Mouse (Mus musculus) midbrain, embryonic 10.5 days (tissue): ENCODE results near the gene Ier5. TPM values are rescaled to one million over a fixed set of nuclear protein-coding genes. Genes with fewer than 3 reads are reported as not detected.

Source experiments
- DNase-seq: peaks from one replicate; pipeline ENCODE4 v3.0.0-alpha.2; 2017; ENCODE audit warnings: low spot score
- H3K27ac ChIP-seq: fragments of 300-500 bp; sonication (generic); replicated peaks from 2 replicates; pipeline ENCODE4 v1.5.1; 2016; ENCODE audit warnings: mild to moderate bottlenecking
- H3K27me3 ChIP-seq: fragments of 300-500 bp; sonication (generic); 2 replicates; pipeline ENCODE4 v1.6.1; 2016; ENCODE audit warnings: low read depth, mild to moderate bottlenecking; ENCODE audit not compliant: poor library complexity, severe bottlenecking
- H3K36me3 ChIP-seq: fragments of 300-500 bp; sonication (generic); 2 replicates; pipeline ENCODE4 v1.6.1; 2016; ENCODE audit warnings: mild to moderate bottlenecking, moderate library complexity
- H3K4me1 ChIP-seq: fragments of 300-500 bp; sonication (generic); 2 replicates; pipeline ENCODE4 v1.6.1; 2016
- H3K4me3 ChIP-seq: fragments of 300-500 bp; sonication (generic); 2 replicates; pipeline ENCODE4 v1.5.1; 2016; ENCODE audit warnings: mild to moderate bottlenecking, moderate library complexity
- H3K9me3 ChIP-seq: fragments of 300-500 bp; sonication (generic); replicated peaks from 2 replicates; pipeline ENCODE4 v1.6.1; 2016; ENCODE audit warnings: mild to moderate bottlenecking
- WGBS: fragments of 180-500 bp; shearing (Covaris S2); methylation state at CpG from one replicate; pipeline ENCODE4 v1.1.7; 2016; 5-methylcytosine and 5-hydroxymethylcytosine counted together
- polyA plus RNA-seq: library from polyadenylated mRNA; unstranded; fragments of >200 nt; fragmentation: Nextera tagmentation; extraction: Ambion mirVana; gene quantifications from 2 replicates; pipeline ENCODE4 v1.2.1, GENCODE M21; 2016

Gene Ier5
- polyA plus RNA-seq, 1 experiment from 2014 or later, result 4.0 TPM

DNA sequence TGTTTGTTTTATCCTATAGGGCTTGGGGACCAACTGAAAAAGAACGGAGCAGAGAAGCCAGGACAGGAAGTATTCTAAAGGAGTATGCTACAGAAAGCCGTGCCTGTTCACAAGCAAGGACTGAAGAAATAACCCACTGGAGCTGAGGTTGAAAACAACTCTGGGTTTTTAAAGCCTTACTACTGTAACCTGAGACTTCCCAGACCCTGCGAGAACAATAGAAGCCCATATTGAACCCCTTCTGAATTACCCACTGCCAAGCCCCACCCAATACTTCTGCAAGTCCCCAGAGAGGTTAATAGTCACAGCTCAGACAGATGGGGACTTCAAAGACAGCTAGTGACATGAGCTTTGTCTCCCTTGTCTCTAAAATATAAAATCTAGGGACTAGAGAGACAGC lies 44.4 kb downstream of the Ier5 start:
- Histone ChIP-seq H3K27me3 (peaks cover 23% of the 10 kb centered on the region), H3K4me1 (peaks cover 65% of the 10 kb centered on the region), H3K27ac (peak overlapping the region; percentile 42; the same call in 1 of the 2 replicates), H3K9me3 (no peaks in the 10 kb centered on the region), H3K36me3 (no peaks in the 10 kb centered on the region), H3K4me3 (no peak overlapping the region)
- WGBS, result 67% methylated on average over 3 of the region's 3 CpGs
- DNase-seq, result no peak

DNA sequence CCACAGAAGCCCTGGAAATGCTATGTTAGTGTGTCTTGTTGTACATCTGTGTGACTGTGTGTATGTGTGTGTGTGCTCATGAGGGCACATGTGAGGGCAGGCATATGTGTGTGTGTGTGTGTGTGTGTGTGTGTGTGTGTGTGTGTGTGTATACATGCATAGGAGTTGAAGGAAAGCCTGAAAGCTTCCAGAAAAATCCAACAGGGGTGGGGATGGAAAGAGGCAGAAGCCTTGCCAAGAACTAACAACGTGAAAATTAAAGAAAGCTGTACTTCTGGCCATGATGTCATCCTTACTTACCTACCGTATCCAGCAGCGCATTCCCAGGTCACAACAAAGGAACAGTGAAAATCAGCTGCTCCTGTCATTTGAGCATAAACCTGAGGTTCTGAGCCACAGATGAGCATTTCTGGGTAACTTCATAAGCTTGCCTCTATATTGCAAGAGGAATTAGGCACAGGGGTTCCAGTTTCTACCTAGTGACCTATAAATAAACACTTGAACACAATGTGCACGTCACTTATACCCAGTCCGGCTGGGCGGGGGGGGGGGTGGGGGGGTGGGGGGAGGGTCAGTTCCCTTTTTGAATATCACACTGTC lies 45.0 kb downstream of the Ier5 start:
- Histone ChIP-seq H3K4me1 (peaks cover 65% of the 10 kb centered on the region), H3K36me3 (no peaks in the 10 kb centered on the region), H3K4me3 (no peak overlapping the region), H3K9me3 (no peaks in the 10 kb centered on the region), H3K27ac (no peak overlapping the region; the same call in 1 of the 2 replicates), H3K27me3 (peaks cover 20% of the 10 kb centered on the region)
- WGBS, result 82% methylated on average over 6 of the region's 6 CpGs
- no peak for DNase-seq

DNA sequence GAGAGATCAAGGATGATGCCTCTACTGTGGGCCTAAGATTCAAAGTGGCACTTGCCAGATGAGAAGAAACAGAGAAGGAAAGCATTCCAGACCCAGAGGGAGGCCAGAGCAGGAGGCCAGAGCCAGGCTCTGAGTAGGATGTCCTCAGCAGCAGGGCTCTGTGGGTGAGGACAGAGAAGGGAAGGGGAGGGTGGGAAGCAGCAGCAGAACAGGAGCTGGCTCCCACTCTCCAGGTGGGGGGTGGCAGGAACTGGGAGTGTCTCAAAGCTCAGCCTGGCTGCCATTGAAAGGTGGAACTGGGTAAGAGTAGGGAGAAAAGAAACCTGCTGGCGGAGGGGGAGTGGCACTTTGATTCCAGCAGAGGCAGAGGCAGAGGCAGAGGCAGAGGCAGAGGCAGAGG lies 46.1 kb downstream of the Ier5 start:
- no peak for DNase-seq
- Histone ChIP-seq H3K27me3 (peaks cover 14% of the 10 kb centered on the region), H3K9me3 (no peaks in the 10 kb centered on the region), H3K4me1 (peaks cover 60% of the 10 kb centered on the region), H3K36me3 (no peaks in the 10 kb centered on the region), H3K27ac (peak overlapping the region; percentile 81), H3K4me3 (no peak overlapping the region)
- 89% methylated on average over 1 of the region's 1 CpGs for WGBS

DNA sequence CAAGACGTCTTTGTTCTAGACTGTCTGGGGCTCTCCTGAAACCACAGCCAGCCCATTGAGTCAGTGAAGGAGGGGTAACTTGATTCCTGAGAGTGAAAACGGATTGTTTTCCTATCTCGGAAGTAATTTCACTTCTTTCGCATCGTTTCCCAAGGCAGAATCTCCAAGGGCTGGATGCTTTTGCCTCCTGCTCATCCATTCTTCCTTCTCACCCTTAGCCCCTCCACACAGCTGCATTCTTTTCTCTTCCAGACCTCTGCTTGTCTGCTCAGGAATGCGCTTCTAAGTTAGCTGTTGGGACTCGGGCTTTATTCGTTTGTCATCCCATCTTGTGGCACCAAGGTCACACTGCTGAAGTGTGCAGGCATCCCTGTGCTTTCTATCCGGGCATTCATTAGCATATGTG lies 46.7 kb downstream of the Ier5 start:
- H3K27me3 ChIP-seq, result peaks cover 14% of the 10 kb centered on the region
- 0 out of 2 replicates have a peak overlapping the region, but pooled peaks have one; percentile 2 for H3K4me3 ChIP-seq
- H3K4me1 ChIP-seq, result peaks cover 55% of the 10 kb centered on the region
- peak; percentile 41 for DNase-seq
- peak overlapping the region; percentile 81 for H3K27ac ChIP-seq
- WGBS, result 21% methylated on average over 9 of the region's 9 CpGs
- H3K36me3 ChIP-seq, result no peaks in the 10 kb centered on the region
- H3K9me3 ChIP-seq, result no peaks in the 10 kb centered on the region

DNA sequence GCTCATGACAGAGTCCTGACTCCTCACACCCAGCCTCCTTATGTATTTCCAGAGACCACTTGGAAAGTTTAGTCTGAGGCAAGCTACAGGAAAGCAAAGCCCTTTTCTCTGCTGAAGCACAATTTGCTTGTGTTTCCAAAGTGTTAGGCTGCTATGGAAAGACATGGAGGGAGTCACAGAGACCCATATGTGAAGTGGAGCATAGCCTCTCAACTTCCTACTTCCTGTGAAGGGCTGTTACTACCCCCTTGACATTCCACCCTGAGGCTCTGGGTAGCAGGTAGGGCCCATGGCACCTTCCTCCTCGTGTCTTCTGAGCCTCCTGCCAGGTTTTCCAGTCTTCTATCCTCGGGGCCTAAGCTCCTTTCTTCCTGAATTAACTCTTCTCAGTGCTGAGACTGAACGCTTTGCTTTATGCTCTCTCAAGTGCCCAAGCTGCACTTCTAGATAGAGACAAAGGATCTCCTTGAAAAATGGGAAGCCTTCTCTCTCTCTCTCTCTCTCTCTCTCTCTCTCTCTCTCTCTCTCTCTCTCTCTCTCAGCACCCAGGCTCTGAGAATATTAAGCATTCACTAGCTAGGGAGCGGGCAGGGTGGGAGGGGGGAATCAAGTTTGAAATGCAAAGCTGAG lies 47.2 kb downstream of the Ier5 start:
- H3K4me1 ChIP-seq, result peaks cover 54% of the 10 kb centered on the region
- peak; percentile 25 for DNase-seq
- WGBS, result 25% methylated on average over 4 of the region's 4 CpGs

DNA sequence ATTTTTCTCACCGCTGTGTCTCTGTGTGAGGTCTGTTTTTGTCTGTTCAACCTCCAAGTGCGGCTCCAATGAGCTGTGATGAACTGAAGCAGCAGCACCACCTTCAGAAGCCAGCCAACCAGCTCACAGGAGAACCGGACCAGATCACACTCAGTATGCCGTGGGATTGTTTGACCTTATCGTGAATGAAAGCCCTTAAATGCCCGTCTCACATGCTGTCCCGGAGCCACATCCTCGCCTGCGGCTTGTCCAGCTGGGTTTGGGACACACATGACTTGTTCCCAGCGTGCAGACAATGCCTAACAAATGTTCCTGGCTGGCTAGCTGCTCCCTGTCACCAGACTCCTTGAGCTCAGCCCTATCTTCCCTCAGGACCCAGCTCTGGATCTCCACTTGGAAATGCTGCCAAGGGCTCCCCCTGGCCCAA lies 47.7 kb downstream of the Ier5 start:
- peaks cover 54% of the 10 kb centered on the region for H3K4me1 ChIP-seq

More for the DNA sequence above, 47.2 kb downstream of the Ier5 start:
- H3K36me3 ChIP-seq, result no peaks in the 10 kb centered on the region
- H3K27me3 ChIP-seq, result peaks cover 14% of the 10 kb centered on the region
- H3K4me3 ChIP-seq, result 0 out of 2 replicates have a peak overlapping the region, but pooled peaks have one; percentile 2
- H3K27ac ChIP-seq, result peak overlapping the region; percentile 81
- no peaks in the 10 kb centered on the region for H3K9me3 ChIP-seq

DNA sequence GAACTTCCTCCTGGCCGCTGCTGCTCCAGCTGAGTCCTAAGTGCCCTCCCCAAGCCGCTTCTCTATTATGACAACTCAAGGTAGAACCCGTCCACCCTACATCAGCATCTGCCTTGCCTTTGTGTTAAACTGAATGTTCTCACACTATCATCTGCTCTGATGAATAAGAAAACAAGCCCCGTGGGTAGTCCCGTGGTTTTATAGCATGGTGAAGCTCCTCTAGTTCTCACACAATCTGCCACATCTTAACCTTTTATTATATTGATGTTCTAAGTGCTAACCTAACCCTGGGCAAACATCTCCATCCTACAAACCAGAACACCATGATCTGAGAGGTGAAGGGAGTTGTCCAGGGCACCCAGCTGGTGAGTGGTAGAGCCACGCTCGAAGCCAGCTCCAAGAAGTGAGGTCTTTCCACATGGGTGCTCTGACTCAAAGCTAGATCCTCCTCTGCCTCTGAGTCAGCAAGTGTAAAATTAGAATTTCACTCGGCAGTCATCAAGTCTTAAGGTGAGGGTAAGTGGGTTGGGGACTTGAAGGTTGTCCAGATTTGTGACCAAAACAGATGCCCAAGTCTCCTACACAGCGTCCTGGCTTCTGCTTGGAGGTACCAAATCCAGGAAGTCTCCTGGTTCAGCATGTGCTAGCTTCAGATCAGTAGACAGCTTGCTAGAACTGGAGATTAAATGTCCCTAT lies 48.4 kb downstream of the Ier5 start:
- Histone ChIP-seq H3K36me3 (no peaks in the 10 kb centered on the region), H3K4me3 (no peak overlapping the region), H3K9me3 (no peaks in the 10 kb centered on the region), H3K27ac (peak overlapping the region; percentile 81), H3K4me1 (peaks cover 54% of the 10 kb centered on the region), H3K27me3 (peaks cover 14% of the 10 kb centered on the region)
- WGBS, result 90% methylated on average over 9 of the region's 9 CpGs
- DNase-seq, result no peak

More for the DNA sequence above, 47.7 kb downstream of the Ier5 start:
- Histone ChIP-seq H3K4me3 (no peak overlapping the region), H3K9me3 (no peaks in the 10 kb centered on the region), H3K27me3 (peaks cover 14% of the 10 kb centered on the region), H3K36me3 (no peaks in the 10 kb centered on the region), H3K27ac (peak overlapping the region; percentile 81)
- DNase-seq, result peak; percentile 41
- 41% methylated on average over 10 of the region's 10 CpGs for WGBS

DNA sequence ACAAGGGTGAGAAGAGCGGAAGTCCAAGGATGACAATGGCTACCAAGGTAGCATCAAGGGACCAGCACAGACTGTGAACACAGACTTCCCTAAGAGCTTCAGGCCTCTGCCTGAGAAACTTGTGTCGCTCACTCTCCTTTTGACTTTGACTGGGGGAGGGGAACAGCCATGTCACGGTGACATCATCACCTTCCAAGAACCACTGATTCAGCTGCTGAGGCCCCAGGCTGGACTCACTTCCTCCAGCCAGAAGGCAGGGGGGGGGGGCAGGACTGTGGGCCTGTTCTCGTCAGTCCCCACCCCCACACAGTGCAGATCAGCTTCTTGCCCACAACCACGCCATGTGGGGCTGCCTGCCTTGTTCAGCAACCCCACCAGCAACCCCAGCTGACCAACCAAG lies 49.3 kb downstream of the Ier5 start:
- peak; percentile 54 for DNase-seq
- Histone ChIP-seq H3K27me3 (peaks cover 14% of the 10 kb centered on the region), H3K4me1 (peaks cover 53% of the 10 kb centered on the region), H3K27ac (peak overlapping the region; percentile 69), H3K4me3 (no peak overlapping the region), H3K9me3 (no peaks in the 10 kb centered on the region), H3K36me3 (no peaks in the 10 kb centered on the region)
- 48% methylated on average over 5 of the region's 5 CpGs for WGBS

DNA sequence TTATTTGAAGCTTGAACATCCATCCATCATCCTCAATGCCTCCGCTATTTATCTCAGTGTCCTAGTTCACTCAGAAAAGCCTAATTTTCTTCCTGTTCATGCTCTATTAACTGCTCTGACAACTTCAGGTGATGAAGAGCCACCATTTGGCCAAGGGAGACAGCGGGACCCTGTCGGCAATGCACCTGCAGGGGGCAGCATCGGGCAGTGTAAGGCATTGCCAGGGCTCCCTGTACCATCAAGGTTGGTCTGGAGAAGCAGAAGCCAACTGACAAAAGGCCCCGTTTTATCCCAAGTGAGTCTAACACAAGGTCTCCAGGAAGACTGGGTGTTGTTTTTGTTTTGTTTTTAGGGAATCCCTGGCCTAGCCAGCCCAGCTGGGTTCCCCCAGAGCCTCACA lies 50.5 kb downstream of the Ier5 start:
- no peak overlapping the region for H3K4me3 ChIP-seq
- 5% methylated on average over 5 of the region's 5 CpGs for WGBS
- H3K4me1 ChIP-seq, result peaks cover 48% of the 10 kb centered on the region
- peak; percentile 89 for DNase-seq
- H3K36me3 ChIP-seq, result no peaks in the 10 kb centered on the region
- peak overlapping the region; percentile 77 for H3K27ac ChIP-seq
- H3K27me3 ChIP-seq, result peaks cover 14% of the 10 kb centered on the region
- no peaks in the 10 kb centered on the region for H3K9me3 ChIP-seq

Other genes starting within 250 kb of the Ier5 start
- gene Cacna1e, start 215.1 kb downstream of the Ier5 start, polyA plus RNA-seq, result 1.3 and 1.5 TPM in 2 replicates
- gene Mr1, start 47.2 kb upstream of the Ier5 start, polyA plus RNA-seq, result 0.37 and 0.48 TPM in 2 replicates
- gene Stx6, start 59.1 kb upstream of the Ier5 start, polyA plus RNA-seq, result 78.2 and 92.5 TPM in 2 replicates
- 5.2 and 7.4 TPM in 2 replicates for gene BC034090, start 144.8 kb upstream of the Ier5 start, polyA plus RNA-seq